Mouse (Mus musculus): ENCODE results near the gene Bbx.

DNA sequence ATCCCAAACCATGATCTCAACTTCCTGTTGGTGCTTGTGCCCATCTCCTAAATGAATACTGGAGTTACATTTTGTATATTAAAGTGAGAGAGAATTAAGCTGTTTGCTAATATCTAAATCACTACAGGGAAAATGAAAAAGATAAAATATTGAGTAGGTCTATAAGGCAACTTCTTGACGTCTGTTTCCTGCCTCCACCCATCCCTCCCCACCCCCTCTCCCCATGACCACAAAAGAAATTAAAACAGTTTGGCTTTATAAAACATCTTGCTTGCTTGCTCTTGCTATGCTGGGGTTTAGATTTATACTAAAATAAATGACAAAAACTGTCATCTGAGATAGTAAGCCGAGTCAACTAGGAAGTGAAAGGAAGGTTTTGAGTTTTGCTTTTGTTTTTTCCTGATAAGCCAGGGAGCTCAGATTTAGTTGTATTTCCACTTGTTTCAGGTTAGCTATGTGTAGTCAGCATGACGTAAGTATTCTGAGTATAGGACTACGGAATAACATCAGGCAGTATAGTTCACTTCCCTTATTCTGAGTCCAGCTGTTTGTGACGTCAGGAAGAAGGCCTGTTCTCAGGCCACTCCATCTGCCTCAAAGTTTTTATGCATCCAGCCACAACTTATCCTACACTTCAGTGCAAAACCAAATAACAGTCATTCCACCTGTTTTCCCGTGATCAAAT is 36.1 kb downstream of the Bbx start:
- TF ChIP-seq CTCF (IDR thresholded peaks at IDR 0.05; ENCODE audit: low read depth, low read length), result no peak
- no peak for TF ChIP-seq POLR2AphosphoS5 (IDR thresholded peaks at IDR 0.05; ENCODE audit: insufficient replicate concordance, low read depth, low read length)
